Mouse (Mus musculus): Measurements from ENCODE around the gene Adgre5.

- TF ChIP-seq CTCF (IDR thresholded peaks at IDR 0.05; ENCODE audit: insufficient read depth, low read length) = no peak
- TF ChIP-seq POLR2A (IDR thresholded peaks at IDR 0.05; ENCODE audit: borderline replicate concordance, extremely low read depth, low read depth, low read length) = no peak
These were observed 35.5 kb upstream of the Adgre5 start for GRCm38 (mm10) chr8:83776632-83777031.

Data from lung, adult 2 months (tissue).